Mouse (Mus musculus): ENCODE measurements around the gene Olfr263. TPM values are rescaled to one million over a fixed set of nuclear protein-coding genes. Genes with fewer than 3 reads are reported as not detected.

The Olfr263 gene
- polyA plus RNA-seq, 1 experiment from 2014 or later, result not detected

DNA sequence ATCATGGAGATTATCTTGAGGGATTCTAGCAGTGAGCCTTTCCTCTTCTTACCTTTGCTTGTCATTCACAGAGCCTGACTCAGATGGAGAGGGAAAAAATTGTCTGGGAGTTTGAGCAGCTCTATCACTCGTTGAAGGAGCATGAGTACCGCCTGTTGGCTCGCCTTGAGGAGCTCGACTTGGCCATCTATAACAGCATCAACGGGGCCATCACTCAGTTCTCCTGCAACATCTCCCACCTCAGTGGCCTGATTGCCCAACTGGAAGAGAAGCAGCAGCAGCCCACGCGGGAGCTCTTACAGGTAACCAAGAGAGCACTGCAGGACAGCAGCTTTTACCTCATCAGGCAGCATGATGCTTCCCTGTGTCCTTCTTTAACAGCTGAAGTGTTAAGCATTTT is 54.2 kb downstream of the Olfr263 start:
- peaks cover 23% of the 10 kb centered on the region for H3K4me1 ChIP-seq (replicated peaks)
- H3K27me3 ChIP-seq (replicated peaks), result no peaks in the 10 kb centered on the region
- no peak overlapping the region for H3K27ac ChIP-seq
- H3K4me3 ChIP-seq (replicated peaks), result peak overlapping the region; percentile 3; the same call in 1 of the 2 replicates
- H3K36me3 ChIP-seq, result peaks cover 42% of the 10 kb centered on the region
- WGBS, result 91% methylated on average over 7 of the region's 7 CpGs
- H3K4me2 ChIP-seq (replicated peaks), result 0 out of 2 replicates have a peak overlapping the region, but pooled peaks have one; percentile 9
- H3K9ac ChIP-seq, result no peak overlapping the region
- no peak for ATAC-seq
- no peaks in the 10 kb centered on the region for H3K9me3 ChIP-seq

- 77% methylated on average over 4 of the region's 4 CpGs for WGBS
- H3K27me3 ChIP-seq (replicated peaks), result no peaks in the 10 kb centered on the region
- H3K4me3 ChIP-seq (replicated peaks), result no peak overlapping the region
- no peak overlapping the region for H3K9ac ChIP-seq
- H3K9me3 ChIP-seq, result no peaks in the 10 kb centered on the region
- peaks cover 56% of the 10 kb centered on the region for H3K36me3 ChIP-seq
- no peak for ATAC-seq
- no peak overlapping the region for H3K27ac ChIP-seq
- H3K4me1 ChIP-seq (replicated peaks), result peaks cover 19% of the 10 kb centered on the region
- 0 out of 2 replicates have a peak overlapping the region, but pooled peaks have one; percentile 3 for H3K4me2 ChIP-seq (replicated peaks)
Observed at GRCm38 (mm10) chr13:21185521-21185920, 56.1 kb downstream of the Olfr263 start.

Other genes starting within 250 kb of the Olfr263 start
- not detected in 2 replicates for gene Olfr1370, start 54.7 kb upstream of the Olfr263 start, polyA plus RNA-seq (2015; fragmentation: Nextera tagmentation; extraction: Ambion mirVana)
- gene Olfr1369-ps1, start 18.2 kb upstream of the Olfr263 start, polyA plus RNA-seq (2015; fragmentation: Nextera tagmentation; extraction: Ambion mirVana), result 0.05 TPM in 1 of 2 replicates, not detected in the other
- not detected in 2 replicates for gene Olfr1368, start 16.2 kb downstream of the Olfr263 start, polyA plus RNA-seq (2015; fragmentation: Nextera tagmentation; extraction: Ambion mirVana)
- 155 and 156 TPM in 2 replicates for gene Trim27, start 49.8 kb downstream of the Olfr263 start, polyA plus RNA-seq (2015; fragmentation: Nextera tagmentation; extraction: Ambion mirVana)
- not detected in 2 replicates for gene Gpx5, start 163.1 kb downstream of the Olfr263 start, polyA plus RNA-seq (2015; fragmentation: Nextera tagmentation; extraction: Ambion mirVana)
- gene Gpx6, start 182.5 kb downstream of the Olfr263 start, polyA plus RNA-seq (2015; fragmentation: Nextera tagmentation; extraction: Ambion mirVana), result not detected in 2 replicates
- gene Olfr1367, start 217.3 kb downstream of the Olfr263 start, polyA plus RNA-seq (2015; fragmentation: Nextera tagmentation; extraction: Ambion mirVana), result not detected in 2 replicates
- 8.6 and 8.7 TPM in 2 replicates for gene Zscan12, start 233.2 kb downstream of the Olfr263 start, polyA plus RNA-seq (2015; fragmentation: Nextera tagmentation; extraction: Ambion mirVana)

All from intestine, embryonic 15.5 days (tissue).